Mouse (Mus musculus) intestine, embryonic 14.5 days (tissue): ENCODE data around the gene Dennd1a. TPM values are rescaled to one million over a fixed set of nuclear protein-coding genes. Genes with fewer than 3 reads are reported as not detected.
A peak's percentile ranks its signal among the peaks of the same experiment; 100 is the strongest.

Experiments used
- ATAC-seq: fragments of 200-750 bp; cut with Nextera tagmentation; replicated peaks from 2 replicates; pipeline ENCODE4 v1.8.0; 2017; ENCODE audit warnings: low read depth, moderate number of reproducible peaks, moderate TSS enrichment, moderate library complexity; ENCODE audit not compliant: low FRiP score, low TSS enrichment
- DNase-seq: peaks from one replicate; pipeline ENCODE4 v3.0.0-alpha.2; 2018; ENCODE audit warnings: low spot score
- H3K27ac ChIP-seq: fragments of 300-500 bp; sonication (generic); 2 replicates; pipeline ENCODE4 v1.5.1; 2014; ENCODE audit warnings: low read depth, mild to moderate bottlenecking, control low read depth
- H3K27me3 ChIP-seq: fragments of 300-500 bp; sonication (generic); replicated peaks from 2 replicates; pipeline ENCODE4 v1.6.1; 2014; ENCODE audit warnings: low read length, control low read depth; ENCODE audit not compliant: control insufficient read depth, insufficient read depth
- H3K36me3 ChIP-seq: fragments of 300-500 bp; sonication (generic); 2 replicates; pipeline ENCODE4 v1.6.1; 2014; ENCODE audit warnings: low read length, control low read depth; ENCODE audit not compliant: control insufficient read depth, insufficient read depth
- H3K4me1 ChIP-seq: fragments of 300-500 bp; sonication (generic); replicated peaks from 2 replicates; pipeline ENCODE4 v1.6.1; 2014; ENCODE audit warnings: low read length, control low read depth, mixed read lengths; ENCODE audit not compliant: control insufficient read depth, insufficient read depth
- H3K4me2 ChIP-seq: fragments of 300-500 bp; sonication (generic); 2 replicates; pipeline ENCODE4 v1.6.1; 2014; ENCODE audit warnings: low read length
- H3K4me3 ChIP-seq: fragments of 300-500 bp; sonication (generic); 2 replicates; pipeline ENCODE4 v1.5.1; 2014; ENCODE audit warnings: low read depth, low read length, control low read depth, mixed read lengths
- H3K9ac ChIP-seq: fragments of 300-500 bp; sonication (generic); 2 replicates; pipeline ENCODE4 v1.6.1; 2014; ENCODE audit warnings: mild to moderate bottlenecking, low read length
- H3K9me3 ChIP-seq: fragments of 300-500 bp; sonication (generic); 2 replicates; pipeline ENCODE4 v1.6.1; 2016; ENCODE audit warnings: low read length, control low read depth; ENCODE audit not compliant: control insufficient read depth
- WGBS: fragments of 180-500 bp; shearing (Covaris S2); extraction: QIAGEN DNeasy Blood & Tissue Kit; methylation state at CpG from one replicate; pipeline ENCODE4 v1.1.7; 2014; 5-methylcytosine and 5-hydroxymethylcytosine counted together
- microRNA-seq: library from miRNA; unstranded; fragments of <30 nt; microRNA quantifications from one replicate; pipeline ENCODE4, GENCODE M21; 2016
- polyA plus RNA-seq: library from polyadenylated mRNA; unstranded; fragments of >200 nt; fragmentation: Nextera tagmentation; extraction: Ambion mirVana; gene quantifications from 2 replicates; pipeline ENCODE4 v1.2.1, GENCODE M21; 2014

Gene Dennd1a
- polyA plus RNA-seq, 1 experiment from 2014 or later = 11.6 TPM

- H3K27me3 ChIP-seq = no peaks in the 10 kb centered on the region
- no peaks in the 10 kb centered on the region for H3K36me3 ChIP-seq
- peaks cover 18% of the 10 kb centered on the region for H3K4me1 ChIP-seq
- 0 out of 2 replicates have a peak overlapping the region, but pooled peaks have one; percentile 10 for H3K4me3 ChIP-seq
- H3K9ac ChIP-seq = peak overlapping the region; percentile 21; the same call in 1 of the 2 replicates
- ATAC-seq (peak; percentile 30; the same call in 1 of the 2 replicates), DNase-seq (no peak)
- peak overlapping the region; percentile 39 for H3K4me2 ChIP-seq
- WGBS = 10% methylated on average over 21 of the region's 21 CpGs
- H3K27ac ChIP-seq = peak overlapping the region; percentile 27; the same call in 1 of the 2 replicates
- H3K9me3 ChIP-seq = no peaks in the 10 kb centered on the region
Measured at GRCm38 (mm10) chr2:37758343-37759015, 528.7 kb downstream of the Dennd1a start.

GRCm38 (mm10) chr2:37757784-37758183 lies 529.4 kb downstream of the Dennd1a start:
- peak overlapping the region; percentile 39 for H3K4me2 ChIP-seq

GRCm38 (mm10) chr2:37757016-37757415 lies 530.2 kb downstream of the Dennd1a start:
- ATAC-seq = no peak
- Histone ChIP-seq H3K9me3 (no peaks in the 10 kb centered on the region), H3K4me3 (no peak overlapping the region), H3K4me2 (no peak overlapping the region), H3K4me1 (peaks cover 16% of the 10 kb centered on the region), H3K27me3 (no peaks in the 10 kb centered on the region), H3K9ac (no peak overlapping the region), H3K27ac (no peak overlapping the region), H3K36me3 (no peaks in the 10 kb centered on the region)
- no peak for DNase-seq
- 82% methylated on average over 5 of the region's 5 CpGs for WGBS

More at GRCm38 (mm10) chr2:37757784-37758183, 529.4 kb downstream of the Dennd1a start:
- Histone ChIP-seq H3K9ac (no peak overlapping the region), H3K4me1 (peaks cover 16% of the 10 kb centered on the region), H3K4me3 (no peak overlapping the region), H3K36me3 (no peaks in the 10 kb centered on the region), H3K27me3 (no peaks in the 10 kb centered on the region), H3K27ac (0 out of 2 replicates have a peak overlapping the region, but pooled peaks have one; percentile 27), H3K9me3 (no peaks in the 10 kb centered on the region)
- 82% methylated on average over 4 of the region's 4 CpGs for WGBS
- ATAC-seq (peak; percentile 1; the same call in 1 of the 2 replicates), DNase-seq (no peak)

- H3K9me3 ChIP-seq = no peaks in the 10 kb centered on the region
- no peak overlapping the region for H3K4me3 ChIP-seq
- H3K4me2 ChIP-seq = no peak overlapping the region
- DNase-seq (no peak), ATAC-seq (no peak)
- no peaks in the 10 kb centered on the region for H3K36me3 ChIP-seq
- WGBS = 90% methylated on average over 2 of the region's 2 CpGs
- no peak overlapping the region for H3K27ac ChIP-seq
- H3K9ac ChIP-seq = no peak overlapping the region
- no peaks in the 10 kb centered on the region for H3K27me3 ChIP-seq
- H3K4me1 ChIP-seq = peaks cover 16% of the 10 kb centered on the region
Measured at GRCm38 (mm10) chr2:37756220-37756930, 530.8 kb downstream of the Dennd1a start.

GRCm38 (mm10) chr2:37751114-37751513 lies 536.1 kb downstream of the Dennd1a start:
- H3K9me3 ChIP-seq = no peaks in the 10 kb centered on the region
- no peak overlapping the region for H3K4me3 ChIP-seq
- no peak overlapping the region for H3K27ac ChIP-seq
- peaks cover 15% of the 10 kb centered on the region for H3K4me1 ChIP-seq
- no peak overlapping the region for H3K9ac ChIP-seq
- DNase-seq (no peak), ATAC-seq (no peak)
- H3K36me3 ChIP-seq = no peaks in the 10 kb centered on the region
- no peak overlapping the region for H3K4me2 ChIP-seq
- WGBS = 77% methylated on average over 1 of the region's 1 CpGs
- H3K27me3 ChIP-seq = no peaks in the 10 kb centered on the region

- no peak overlapping the region for H3K4me2 ChIP-seq
- no peak overlapping the region for H3K4me3 ChIP-seq
- H3K27ac ChIP-seq = no peak overlapping the region
- WGBS = 51% methylated on average over 6 of the region's 6 CpGs
- H3K27me3 ChIP-seq = no peaks in the 10 kb centered on the region
- ATAC-seq (no peak), DNase-seq (no peak)
- peaks cover 15% of the 10 kb centered on the region for H3K4me1 ChIP-seq
- H3K9ac ChIP-seq = no peak overlapping the region
- H3K9me3 ChIP-seq = no peaks in the 10 kb centered on the region
- H3K36me3 ChIP-seq = no peaks in the 10 kb centered on the region
Measured at GRCm38 (mm10) chr2:37749323-37749722, 537.9 kb downstream of the Dennd1a start.

Small RNAs within 50 kb of the gene (microRNA-seq; reads per million reads assigned to microRNA genes)
- not detected for gene Gm44455

Other genes with a start within 250 kb of the Dennd1a start
- gene Lhx2, start 51.9 kb upstream of the Dennd1a start, polyA plus RNA-seq = 0.19 TPM in 1 of 2 replicates, not detected in the other
- gene Nek6, start 224.3 kb upstream of the Dennd1a start, polyA plus RNA-seq = 111 and 115 TPM in 2 replicates